Mouse (Mus musculus) kidney, adult 2 months (tissue): ENCODE results near the gene Ankrd7. TPM values are rescaled to one million over a fixed set of nuclear protein-coding genes. Genes with fewer than 3 reads are reported as not detected.
A peak's percentile ranks its signal among the peaks of the same experiment; 100 is the strongest.

ENCODE experiments used
- DNase-seq: peaks from one replicate; pipeline ENCODE4 v3.0.0; 2021
- H3K27ac ChIP-seq: fragments of 200-500 bp; 2 replicates; pipeline ENCODE4 v1.5.1; 2012; ENCODE audit warnings: low read depth, low read length, control low read depth, inconsistent platforms; ENCODE audit not compliant: insufficient read depth
- H3K27me3 ChIP-seq: fragments of 200-500 bp; replicated peaks from 2 replicates; pipeline ENCODE4 v1.6.1; 2012; ENCODE audit warnings: mild to moderate bottlenecking, moderate library complexity, low read length, inconsistent platforms; ENCODE audit not compliant: control insufficient read depth, insufficient read depth
- H3K36me3 ChIP-seq: fragments of 200-500 bp; 2 replicates; pipeline ENCODE4 v1.6.1; 2012; ENCODE audit warnings: mild to moderate bottlenecking, moderate library complexity, low read length, inconsistent platforms; ENCODE audit not compliant: control insufficient read depth, insufficient read depth
- H3K4me1 ChIP-seq: fragments of 200-500 bp; 2 replicates; pipeline ENCODE4 v1.6.1; 2011; ENCODE audit warnings: low read length; ENCODE audit not compliant: control insufficient read depth, insufficient read depth
- H3K4me3 ChIP-seq: fragments of 200-500 bp; 2 replicates; pipeline ENCODE4 v1.5.1; 2011; ENCODE audit warnings: mild to moderate bottlenecking, low read depth, low read length, control low read depth; ENCODE audit not compliant: insufficient read depth
- CTCF ChIP-seq: fragments of 200-500 bp; conservative IDR thresholded peaks from 2 replicates; pipeline ENCODE4 v1.5.1; 2011; ENCODE audit warnings: low read depth, mild to moderate bottlenecking, control low read depth, low read length, moderate library complexity, mixed read lengths; ENCODE audit not compliant: insufficient read depth, insufficient read length
- POLR2A ChIP-seq: fragments of 200-500 bp; IDR thresholded peaks from one replicate; pipeline ENCODE4 v1.6.1; 2011; ENCODE audit warnings: low read depth, low read length, control low read depth
- WGBS: fragments of 180-500 bp; shearing (Covaris S2); methylation state at CpG from one replicate; pipeline ENCODE4 v1.1.7; 2018; 5-methylcytosine and 5-hydroxymethylcytosine counted together
- polyA plus RNA-seq: library from polyadenylated mRNA; depleted of rRNA; stranded (reverse); fragments of >200 nt; gene quantifications from 2 replicates; pipeline ENCODE4 v1.2.3, GENCODE M21; 2012

Ankrd7 gene
- polyA plus RNA-seq, 1 experiment, result not detected

- H3K4me3 ChIP-seq, result peak overlapping the region; percentile 100
- no peak overlapping the region for H3K27ac ChIP-seq
- DNase-seq, result no peak
- peaks cover 2% of the 10 kb centered on the region; the same call in 1 of the 2 replicates for H3K4me1 ChIP-seq
- peaks cover 4% of the 10 kb centered on the region; the same call in 1 of the 2 replicates for H3K36me3 ChIP-seq
- under 1% methylated on average over 28 of the region's 28 CpGs for WGBS
- no peaks in the 10 kb centered on the region for H3K27me3 ChIP-seq
- no peak for TF ChIP-seq CTCF
- TF ChIP-seq POLR2A, result no peak
Measured at GRCm38 (mm10) chr6:18848702-18849061, 17.4 kb upstream of the Ankrd7 start.

- no peak overlapping the region for H3K27ac ChIP-seq
- H3K36me3 ChIP-seq, result peaks cover 6% of the 10 kb centered on the region
- H3K4me1 ChIP-seq, result no peaks in the 10 kb centered on the region
- no peaks in the 10 kb centered on the region for H3K27me3 ChIP-seq
- DNase-seq, result no peak
- TF ChIP-seq POLR2A, result no peak
- TF ChIP-seq CTCF, result no peak
- H3K4me3 ChIP-seq, result no peak overlapping the region
Measured at GRCm38 (mm10) chr6:18855323-18855722, 10.8 kb upstream of the Ankrd7 start.

GRCm38 (mm10) chr6:18856487-18857078 is 9.5 kb upstream of the Ankrd7 start:
- 95% methylated on average over 3 of the region's 3 CpGs for WGBS
- Histone ChIP-seq H3K27me3 (no peaks in the 10 kb centered on the region), H3K4me3 (no peak overlapping the region), H3K36me3 (peaks cover 4% of the 10 kb centered on the region), H3K4me1 (no peaks in the 10 kb centered on the region), H3K27ac (no peak overlapping the region)
- no peak for TF ChIP-seq POLR2A
- no peak for TF ChIP-seq CTCF
- no peak for DNase-seq

- no peak overlapping the region for H3K4me3 ChIP-seq
- DNase-seq, result no peak
- no peak overlapping the region for H3K27ac ChIP-seq
- WGBS, result 39% methylated on average over 2 of the region's 2 CpGs
- H3K36me3 ChIP-seq, result no peaks in the 10 kb centered on the region
- no peaks in the 10 kb centered on the region for H3K27me3 ChIP-seq
- TF ChIP-seq CTCF (no peak), POLR2A (no peak)
- no peaks in the 10 kb centered on the region for H3K4me1 ChIP-seq
Measured at GRCm38 (mm10) chr6:18889030-18889429, 22.9 kb downstream of the Ankrd7 start.

- Histone ChIP-seq H3K4me3 (no peak overlapping the region), H3K27me3 (no peaks in the 10 kb centered on the region), H3K4me1 (no peaks in the 10 kb centered on the region), H3K36me3 (no peaks in the 10 kb centered on the region), H3K27ac (no peak overlapping the region)
- no peak for TF ChIP-seq CTCF
- no peak for TF ChIP-seq POLR2A
- DNase-seq, result no peak
Measured at GRCm38 (mm10) chr6:18894142-18894541, 28.0 kb downstream of the Ankrd7 start.

- Histone ChIP-seq H3K27me3 (no peaks in the 10 kb centered on the region), H3K36me3 (no peaks in the 10 kb centered on the region), H3K4me1 (no peaks in the 10 kb centered on the region), H3K4me3 (no peak overlapping the region), H3K27ac (no peak overlapping the region)
- TF ChIP-seq CTCF, result no peak
- no peak for TF ChIP-seq POLR2A
- WGBS, result 73% methylated on average over 2 of the region's 2 CpGs
- DNase-seq, result no peak
Measured at GRCm38 (mm10) chr6:18907173-18907572, 41.1 kb downstream of the Ankrd7 start.

GRCm38 (mm10) chr6:18913179-18913578 is 47.1 kb downstream of the Ankrd7 start:
- no peaks in the 10 kb centered on the region for H3K4me1 ChIP-seq
- H3K27me3 ChIP-seq, result no peaks in the 10 kb centered on the region
- TF ChIP-seq CTCF, result no peak
- no peak for TF ChIP-seq POLR2A
- H3K4me3 ChIP-seq, result no peak overlapping the region
- 50% methylated on average over 4 of the region's 4 CpGs for whole genome bisulfite sequencing
- no peak for DNase-seq
- H3K27ac ChIP-seq, result no peak overlapping the region
- no peaks in the 10 kb centered on the region for H3K36me3 ChIP-seq
